Mouse (Mus musculus) gastrocnemius, adult 2 months (tissue): ENCODE measurements around the gene Tmem190. TPM values are rescaled to one million over a fixed set of nuclear protein-coding genes. Genes with fewer than 3 reads are reported as not detected.
A peak's percentile ranks its signal among the peaks of the same experiment; 100 is the strongest.
"Not testable (repeated sequence)": the region's sequence is repeated elsewhere in the genome, so short reads cannot be mapped to it uniquely, and the experiment has no call there.

Experiments
- DNase-seq: peaks from one replicate; pipeline ENCODE4 v3.0.0; 2022
- H3K27ac ChIP-seq: fragments of 200-600 bp; 2 replicates; pipeline ENCODE4 v1.8.1; 2022; ENCODE audit warnings: mild to moderate bottlenecking
- H3K4me3 ChIP-seq: fragments of 200-600 bp; 2 replicates; pipeline ENCODE4 v1.8.1; 2022; ENCODE audit warnings: mild to moderate bottlenecking, moderate library complexity
- CTCF ChIP-seq: fragments of 200-600 bp; IDR thresholded peaks from 2 replicates; pipeline ENCODE4 v1.8.1; 2022; ENCODE audit warnings: antibody characterized with exemption, mild to moderate bottlenecking, moderate library complexity
- intact Hi-C: fragments of 180-260 bp; cut with DNase I; formaldehyde crosslinking; loops from one replicate; pipeline ENCODE4 v1.15.1; 2025
- total RNA-seq, 2 experiments: library from RNA; stranded (reverse); gene quantifications; 2 replicates each; pipeline ENCODE4 v1.2.3; 2021

Gene Tmem190
- total RNA-seq, 2 experiments from 2014 or later, result not detected

GRCm38 (mm10) chr7:4806716-4807115 is 24.0 kb downstream of the Tmem190 start:
- intact Hi-C loops, result loop anchor here (2.0 kb wide), 1 partner anchor 250 kb away; no protein-coding TSS in a partner anchor
- TF ChIP-seq CTCF, result peak; percentile 65
- Histone ChIP-seq H3K27ac (no peak overlapping the region), H3K4me3 (no peak overlapping the region)
- no peak for DNase-seq

GRCm38 (mm10) chr7:4811131-4811530 is 28.4 kb downstream of the Tmem190 start:
- intact Hi-C loops, result loop anchor here (5.0 kb wide), 2 partner anchors 106 to 131 kb away; partner anchors contain the start of gene Zfp628
- peak overlapping the region; percentile 98 for H3K4me3 ChIP-seq
- peak overlapping the region; percentile 100 for H3K27ac ChIP-seq
- not testable (repeated sequence) for DNase-seq

- peak overlapping the region; percentile 98 for H3K4me3 ChIP-seq
- intact Hi-C loops, result loop anchor here (2.0 to 5.0 kb wide), 3 partner anchors 19 to 130 kb away; partner anchors contain the start of genes Rpl28 and Zfp628
- peak; percentile 62 for DNase-seq
- TF ChIP-seq CTCF, result no peak
- H3K27ac ChIP-seq, result peak overlapping the region; percentile 100
Measured at GRCm38 (mm10) chr7:4811842-4812302, 29.1 kb downstream of the Tmem190 start.

GRCm38 (mm10) chr7:4812303-4813104 is 29.8 kb downstream of the Tmem190 start, which contains the start of gene Ube2s:
Gene Ube2s, minus strand, starts transcription at chr7:4812590.
- intact Hi-C loops, result loop anchor here (2.0 to 5.0 kb wide), 3 partner anchors 20 to 130 kb away; partner anchors contain the start of genes Rpl28 and Zfp628
- DNase-seq, result peak; percentile 99
- Histone ChIP-seq H3K27ac (peak within 1 kb of the TSS; percentile 100), H3K4me3 (peak within 1 kb of the TSS; percentile 98)
- no peak for TF ChIP-seq CTCF

GRCm38 (mm10) chr7:4813105-4813791 is 30.5 kb downstream of the Tmem190 start:
- H3K4me3 ChIP-seq, result peak overlapping the region; percentile 98
- H3K27ac ChIP-seq, result peak overlapping the region; percentile 100
- no peak for TF ChIP-seq CTCF
- no peak for DNase-seq
- intact Hi-C loops, result loop anchor here (2.0 to 5.0 kb wide), 3 partner anchors 20 to 129 kb away; partner anchors contain the start of genes Rpl28 and Zfp628

- intact Hi-C loops, result no loop called here
- no peak for TF ChIP-seq CTCF
- no peak for DNase-seq
- H3K27ac ChIP-seq, result no peak overlapping the region
- H3K4me3 ChIP-seq, result no peak overlapping the region
Measured at GRCm38 (mm10) chr7:4816559-4816958, 33.8 kb downstream of the Tmem190 start.

- H3K27ac ChIP-seq, H3K4me3 ChIP-seq, DNase-seq, intact Hi-C loops: not testable (repeated sequence)
Measured at GRCm38 (mm10) chr7:4820925-4821324, 38.2 kb downstream of the Tmem190 start.

GRCm38 (mm10) chr7:4821690-4822089 is 39.0 kb downstream of the Tmem190 start:
- intact Hi-C loops, result no loop called here
- H3K27ac ChIP-seq, result no peak overlapping the region
- DNase-seq, result no peak
- no peak for TF ChIP-seq CTCF
- no peak overlapping the region for H3K4me3 ChIP-seq

GRCm38 (mm10) chr7:4822162-4822907 is 39.6 kb downstream of the Tmem190 start:
- Histone ChIP-seq H3K27ac (no peak overlapping the region), H3K4me3 (no peak overlapping the region)
- no peak for DNase-seq
- TF ChIP-seq CTCF, result no peak
- intact Hi-C loops, result no loop called here

- Histone ChIP-seq H3K4me3 (no peak overlapping the region), H3K27ac (no peak overlapping the region)
- TF ChIP-seq CTCF, result no peak
- intact Hi-C loops, result no loop called here
- DNase-seq, result no peak
Measured at GRCm38 (mm10) chr7:4825365-4825764, 42.6 kb downstream of the Tmem190 start.

- Histone ChIP-seq H3K27ac (no peak overlapping the region), H3K4me3 (no peak overlapping the region)
- intact Hi-C loops, result no loop called here
- no peak for TF ChIP-seq CTCF
- DNase-seq, result no peak
Measured at GRCm38 (mm10) chr7:4830476-4830875, 47.7 kb downstream of the Tmem190 start.

Other genes with a start within 250 kb of the Tmem190 start
- gene Syt5, start 235.4 kb upstream of the Tmem190 start, total RNA-seq, result not detected
- not detected for gene Ptprh, start 178.9 kb upstream of the Tmem190 start, total RNA-seq
- gene Tmem86b, start 151.5 kb upstream of the Tmem190 start, total RNA-seq, result 1 to 10 TPM; 2.6 to 3.3 TPM
- 10 to 100 TPM; 45.0 to 51.2 TPM for gene Ppp6r1, start 123.9 kb upstream of the Tmem190 start, total RNA-seq
- 10 to 100 TPM; 23.4 to 29.8 TPM for gene Hspbp1, start 97.9 kb upstream of the Tmem190 start, total RNA-seq
- gene Brsk1, start 92.3 kb upstream of the Tmem190 start, total RNA-seq, result under 1 TPM; 0.48 to 0.75 TPM
- gene Tmem150b, start 57.7 kb upstream of the Tmem190 start, total RNA-seq, result under 1 TPM in 1 of 2 experiments, not detected in 1; 0.22 TPM
- 10 to 100 TPM in 1 of 2 experiments, 1 to 10 TPM in 1; 8.0 to 11.5 TPM for gene Kmt5c, start 42.8 kb upstream of the Tmem190 start, total RNA-seq
- under 1 TPM; 0.51 to 0.78 TPM for gene Cox6b2, start 29.8 kb upstream of the Tmem190 start, total RNA-seq
- gene Fam71e2, start 11.6 kb upstream of the Tmem190 start, total RNA-seq, result not detected
- gene Il11, start 78 bp upstream of the Tmem190 start, total RNA-seq, result not detected
- 10 to 100 TPM in 1 of 2 experiments, 1 to 10 TPM in 1; 8.0 to 10.6 TPM for gene Tmem238, start 6.7 kb downstream of the Tmem190 start, total RNA-seq
- gene Rpl28, start 9.9 kb downstream of the Tmem190 start, total RNA-seq, result 100 to 1,000 TPM; 483 to 569 TPM
- 10 to 100 TPM; 76.4 to 82.7 TPM for gene Ube2s, start 29.7 kb downstream of the Tmem190 start, total RNA-seq
- not detected for gene Shisa7, start 61.8 kb downstream of the Tmem190 start, total RNA-seq
- gene Isoc2b, start 87.3 kb downstream of the Tmem190 start, total RNA-seq, result 1 to 10 TPM; 3.9 TPM
- 10 to 100 TPM; 26.4 to 33.5 TPM for gene Isoc2a, start 94.2 kb downstream of the Tmem190 start, total RNA-seq
- under 1 TPM; 0.17 to 0.38 TPM for gene Gm36210, start 123.6 kb downstream of the Tmem190 start, total RNA-seq
- 10 to 100 TPM in 1 of 2 experiments, 1 to 10 TPM in 1; 8.5 to 10.7 TPM for gene Zfp628, start 132.3 kb downstream of the Tmem190 start, total RNA-seq
- 1 to 10 TPM; 2.7 to 5.9 TPM for gene Nat14, start 139.1 kb downstream of the Tmem190 start, total RNA-seq
- 1 to 10 TPM; 4.3 to 8.7 TPM for gene Ssc5d, start 142.8 kb downstream of the Tmem190 start, total RNA-seq
- gene Sbk2, start 181.5 kb downstream of the Tmem190 start, total RNA-seq, result 10 to 100 TPM; 36.7 to 77.0 TPM
- 1 to 10 TPM in 1 of 2 experiments, under 1 TPM in 1; 0.46 to 5.2 TPM for gene Sbk3, start 188.2 kb downstream of the Tmem190 start, total RNA-seq
- 1 to 10 TPM; 8.8 to 9.5 TPM for gene Zfp579, start 213.2 kb downstream of the Tmem190 start, total RNA-seq
- gene Zfp524, start 231.5 kb downstream of the Tmem190 start, total RNA-seq, result 10 to 100 TPM in 1 of 2 experiments, 1 to 10 TPM in 1; 6.5 to 10.4 TPM
- 10 to 100 TPM; 23.2 to 23.3 TPM for gene Fiz1, start 231.8 kb downstream of the Tmem190 start, total RNA-seq
- gene Gm44973, start 232.6 kb downstream of the Tmem190 start, total RNA-seq, result not detected
- gene Zfp865, start 237.4 kb downstream of the Tmem190 start, total RNA-seq, result 10 to 100 TPM; 12.9 to 15.6 TPM
- not detected for gene Ccdc106, start 237.6 kb downstream of the Tmem190 start, total RNA-seq